Mouse (Mus musculus): ENCODE results near the gene Slc35e3.

DNA sequence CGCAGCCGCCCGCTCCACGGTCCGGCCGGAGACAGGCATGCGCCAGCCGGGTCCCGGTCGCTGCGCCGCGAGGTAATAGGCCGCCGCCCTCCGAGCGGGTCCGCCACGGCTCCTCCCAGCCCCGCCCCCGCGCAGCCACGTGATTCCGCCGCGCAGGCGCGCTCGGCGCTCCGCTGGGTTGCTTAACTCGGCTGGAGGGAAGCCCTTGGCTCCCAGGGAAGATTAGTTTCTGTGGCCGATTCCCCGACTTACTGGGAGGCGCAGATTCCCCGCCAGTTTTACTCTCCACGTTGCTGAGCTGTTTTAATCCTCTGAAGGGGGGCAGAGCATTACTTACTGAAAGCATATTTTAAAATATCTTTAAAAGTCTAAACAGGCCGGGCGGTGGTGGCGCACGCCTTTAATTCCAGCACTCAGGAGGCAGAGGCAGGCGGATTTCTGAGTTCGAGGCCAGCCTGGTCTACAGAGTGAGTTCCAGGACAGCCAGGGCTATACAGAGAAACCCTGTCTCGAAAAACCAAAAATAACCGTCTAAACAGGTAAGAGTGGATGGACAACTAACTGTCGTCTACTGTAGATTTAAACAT lies at the start of gene Slc35e3:
- TF ChIP-seq GATA1 (IDR thresholded peaks at IDR 0.05; ENCODE audit: low read length) (no peak), TAL1 (IDR thresholded peaks at IDR 0.05; ENCODE audit: low read length) (no peak)
